Mouse (Mus musculus): Measurements from ENCODE around the gene Pigt. TPM values are rescaled to one million over a fixed set of nuclear protein-coding genes. Genes with fewer than 3 reads are reported as not detected.

The Pigt gene
- polyA plus RNA-seq, 1 experiment from 2014 or later, result 62.7 TPM

DNA sequence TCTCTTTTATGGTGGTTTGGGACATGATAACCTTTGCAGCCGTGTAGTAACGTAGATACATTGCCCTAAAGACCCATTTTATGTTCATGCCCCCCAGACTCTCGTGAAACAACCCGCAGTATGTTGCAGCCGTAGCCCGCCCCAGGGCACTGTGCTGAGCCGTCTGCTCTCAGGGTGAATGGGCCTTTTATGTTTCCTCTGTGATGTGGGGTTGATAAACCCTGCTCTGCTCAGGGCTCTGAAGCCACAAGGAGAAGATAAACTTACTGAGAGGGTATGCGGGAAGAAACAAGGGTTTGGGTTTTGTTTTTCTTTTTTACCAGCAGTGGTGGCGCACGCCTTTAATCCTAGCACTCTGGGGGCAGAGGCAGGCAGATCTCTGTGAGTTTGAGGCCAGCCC, 37.0 kb downstream of the Pigt start:
- 70% methylated on average over 10 of the region's 10 CpGs for WGBS
- Histone ChIP-seq H3K4me1 (replicated peaks) (no peaks in the 10 kb centered on the region), H3K36me3 (no peaks in the 10 kb centered on the region), H3K27ac (no peak overlapping the region), H3K4me3 (replicated peaks) (no peak overlapping the region), H3K9ac (no peak overlapping the region), H3K27me3 (replicated peaks) (no peaks in the 10 kb centered on the region), H3K4me2 (replicated peaks) (no peak overlapping the region), H3K9me3 (no peaks in the 10 kb centered on the region)
- ATAC-seq, result no peak

DNA sequence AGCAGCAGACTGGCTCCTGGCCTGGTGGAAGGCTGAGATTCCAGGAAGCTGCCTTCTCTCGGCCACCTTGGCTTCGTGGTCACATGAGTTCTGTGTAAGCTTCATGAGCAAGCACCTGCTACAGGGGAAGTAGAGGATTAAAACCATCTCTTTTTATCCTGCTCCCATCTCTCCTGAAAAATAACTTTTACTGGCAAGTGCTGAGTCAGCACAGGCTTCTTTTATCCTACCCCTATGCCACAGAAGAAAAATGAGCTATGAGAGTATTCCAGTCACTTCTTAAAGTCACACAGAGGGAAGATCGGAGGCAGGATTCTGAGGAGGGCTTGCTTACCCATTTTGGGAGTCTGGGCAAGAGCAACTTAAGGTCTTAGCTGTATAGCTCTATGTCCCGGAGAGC, 39.7 kb downstream of the Pigt start:
- ATAC-seq, result no peak
- Histone ChIP-seq H3K36me3 (no peaks in the 10 kb centered on the region), H3K27me3 (replicated peaks) (no peaks in the 10 kb centered on the region), H3K4me3 (replicated peaks) (no peak overlapping the region), H3K9ac (no peak overlapping the region), H3K4me2 (replicated peaks) (no peak overlapping the region), H3K27ac (no peak overlapping the region), H3K4me1 (replicated peaks) (0 out of 2 replicates have a peak, but pooled peaks cover 5% of the 10 kb centered on the region), H3K9me3 (no peaks in the 10 kb centered on the region)
- 72% methylated on average over 4 of the region's 4 CpGs for WGBS

DNA sequence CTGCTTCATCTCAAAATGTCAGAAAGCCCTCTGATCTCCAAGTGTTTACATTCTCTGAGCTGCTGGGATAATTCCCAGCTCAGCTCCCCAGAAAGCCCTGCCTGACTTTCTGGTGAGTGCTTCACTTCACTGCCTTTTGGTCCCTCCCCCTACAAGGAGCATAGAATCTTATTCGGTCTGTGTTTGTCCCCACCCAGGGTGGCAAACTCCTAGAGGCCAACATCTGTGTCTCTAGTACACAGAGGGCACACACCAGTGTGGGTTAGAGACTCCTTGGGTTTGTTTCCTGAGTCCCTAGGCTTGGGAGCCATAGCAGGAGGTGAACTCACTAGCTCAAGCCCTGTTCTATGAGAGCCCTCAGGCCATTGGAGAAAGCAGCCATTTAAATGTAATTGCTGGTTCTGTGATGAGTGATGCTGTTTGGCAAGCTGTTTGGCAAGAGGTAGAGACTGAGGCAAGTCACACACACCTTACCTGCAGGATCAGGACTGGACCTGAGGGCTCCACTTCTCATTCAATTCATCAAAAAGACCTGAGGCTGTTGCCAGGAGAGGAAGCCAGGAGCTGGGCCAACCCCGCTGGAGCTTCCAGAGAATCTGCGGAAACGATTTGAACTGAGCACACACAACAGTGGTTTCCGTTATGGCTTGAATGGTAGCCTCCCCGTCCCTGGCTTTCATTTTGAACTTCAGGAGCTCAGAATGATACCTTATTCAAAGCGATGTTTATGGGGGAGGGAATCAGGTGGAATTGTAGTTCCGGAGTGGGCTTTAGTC, 43.5 kb downstream of the Pigt start:
- WGBS, result 26% methylated on average over 8 of the region's 8 CpGs
- no peaks in the 10 kb centered on the region for H3K27me3 ChIP-seq (replicated peaks)
- no peak overlapping the region for H3K4me3 ChIP-seq (replicated peaks)
- H3K4me2 ChIP-seq (replicated peaks), result peak overlapping the region; percentile 2; the same call in 1 of the 2 replicates
- H3K4me1 ChIP-seq (replicated peaks), result 0 out of 2 replicates have a peak, but pooled peaks cover 8% of the 10 kb centered on the region
- ATAC-seq, result peak; percentile 61; the same call in 1 of the 2 replicates
- H3K36me3 ChIP-seq, result no peaks in the 10 kb centered on the region
- H3K9me3 ChIP-seq, result no peaks in the 10 kb centered on the region
- H3K9ac ChIP-seq, result no peak overlapping the region
- peak overlapping the region; percentile 77 for H3K27ac ChIP-seq

DNA sequence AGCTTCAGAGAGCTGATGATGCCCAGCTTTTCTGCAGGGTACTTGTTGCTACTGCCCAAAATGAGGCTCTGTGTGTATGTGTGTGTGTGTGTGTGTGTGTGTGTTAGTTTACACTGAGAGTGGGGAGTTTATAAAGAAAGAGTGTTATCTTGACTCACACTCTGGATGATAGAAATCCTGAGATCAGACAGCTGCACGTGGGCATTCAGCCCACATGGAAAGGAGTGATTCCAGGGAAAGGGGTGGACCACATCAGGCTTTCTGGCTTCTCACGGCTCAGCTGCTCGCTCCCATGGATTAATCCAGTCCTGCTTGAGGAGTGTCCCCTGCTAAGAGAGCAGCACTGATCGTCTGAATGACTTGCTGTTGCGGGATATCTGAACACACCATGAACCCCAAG, 44.8 kb downstream of the Pigt start:
- no peak overlapping the region for H3K4me3 ChIP-seq (replicated peaks)
- no peak for ATAC-seq
- H3K27ac ChIP-seq, result no peak overlapping the region
- H3K9me3 ChIP-seq, result no peaks in the 10 kb centered on the region
- 0 out of 2 replicates have a peak, but pooled peaks cover 8% of the 10 kb centered on the region for H3K4me1 ChIP-seq (replicated peaks)
- WGBS, result 56% methylated on average over 5 of the region's 5 CpGs
- H3K36me3 ChIP-seq, result no peaks in the 10 kb centered on the region
- H3K4me2 ChIP-seq (replicated peaks), result no peak overlapping the region
- H3K27me3 ChIP-seq (replicated peaks), result no peaks in the 10 kb centered on the region
- H3K9ac ChIP-seq, result no peak overlapping the region

- no peaks in the 10 kb centered on the region for H3K9me3 ChIP-seq
- WGBS, result 75% methylated on average over 7 of the region's 7 CpGs
- H3K27ac ChIP-seq, result no peak overlapping the region
- no peaks in the 10 kb centered on the region for H3K27me3 ChIP-seq (replicated peaks)
- H3K4me2 ChIP-seq (replicated peaks), result no peak overlapping the region
- no peaks in the 10 kb centered on the region for H3K36me3 ChIP-seq
- ATAC-seq, result no peak
- H3K4me1 ChIP-seq (replicated peaks), result 0 out of 2 replicates have a peak, but pooled peaks cover 8% of the 10 kb centered on the region
- no peak overlapping the region for H3K9ac ChIP-seq
- H3K4me3 ChIP-seq (replicated peaks), result no peak overlapping the region
These were observed 45.3 kb downstream of the Pigt start for GRCm38 (mm10) chr2:164542598-164542997.

DNA sequence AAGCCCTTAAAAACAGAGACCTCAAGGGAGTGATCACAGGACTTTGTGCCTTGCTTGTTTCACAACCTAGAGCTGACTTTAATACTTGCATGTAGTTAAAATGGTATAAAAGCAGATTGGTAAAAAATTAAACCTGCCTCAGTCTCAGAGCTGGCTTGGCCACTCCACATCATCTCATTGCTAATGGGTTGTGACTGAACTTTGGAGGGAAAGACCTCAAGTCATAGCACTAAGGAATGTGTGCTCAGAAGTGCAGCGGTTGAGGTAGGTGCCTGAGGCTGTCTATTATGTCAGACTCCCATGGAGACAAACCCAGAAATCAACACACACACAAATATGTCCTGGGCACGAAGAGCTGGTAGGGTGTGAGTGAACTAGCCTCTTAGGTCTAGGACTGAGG, 46.4 kb downstream of the Pigt start:
- H3K4me2 ChIP-seq (replicated peaks), result no peak overlapping the region
- H3K27me3 ChIP-seq (replicated peaks), result no peaks in the 10 kb centered on the region
- ATAC-seq, result no peak
- no peak overlapping the region for H3K27ac ChIP-seq
- no peak overlapping the region for H3K4me3 ChIP-seq (replicated peaks)
- H3K9me3 ChIP-seq, result no peaks in the 10 kb centered on the region
- 70% methylated on average over 2 of the region's 2 CpGs for WGBS
- no peak overlapping the region for H3K9ac ChIP-seq
- H3K4me1 ChIP-seq (replicated peaks), result 0 out of 2 replicates have a peak, but pooled peaks cover 8% of the 10 kb centered on the region
- H3K36me3 ChIP-seq, result no peaks in the 10 kb centered on the region

DNA sequence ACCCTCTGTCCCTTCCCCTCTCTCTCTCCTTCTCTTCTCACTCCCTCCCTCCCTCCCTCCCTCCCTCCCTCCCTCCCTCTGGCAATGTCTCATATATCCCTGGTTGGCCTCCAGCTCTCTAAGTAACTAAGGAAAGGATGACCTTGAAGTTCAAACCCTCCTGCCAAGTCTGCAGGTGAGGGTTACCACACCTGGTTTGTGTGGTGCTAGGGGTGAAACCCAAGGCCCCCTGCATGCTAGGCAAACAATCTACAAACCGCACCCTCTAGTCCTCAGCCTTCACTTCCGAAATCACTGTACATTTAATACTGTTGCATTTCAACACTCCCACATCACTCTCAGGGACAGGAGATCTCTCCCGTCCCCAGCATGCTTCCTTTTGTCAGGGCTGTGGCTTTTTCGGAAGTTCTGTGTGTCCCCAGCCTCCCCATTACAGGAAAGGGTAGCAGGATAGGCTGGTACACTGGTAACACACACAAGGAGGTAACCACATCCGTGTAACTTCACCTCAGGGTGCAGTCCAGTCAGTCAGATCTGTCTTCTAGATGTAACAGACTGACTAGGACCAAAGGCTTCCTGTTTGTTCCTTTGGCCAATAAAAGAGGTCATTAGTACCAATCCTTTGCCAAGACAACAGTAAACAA, 47.3 kb downstream of the Pigt start:
- Histone ChIP-seq H3K4me3 (replicated peaks) (no peak overlapping the region), H3K27ac (no peak overlapping the region), H3K9ac (no peak overlapping the region), H3K4me2 (replicated peaks) (no peak overlapping the region), H3K9me3 (no peaks in the 10 kb centered on the region), H3K4me1 (replicated peaks) (0 out of 2 replicates have a peak, but pooled peaks cover 8% of the 10 kb centered on the region), H3K36me3 (no peaks in the 10 kb centered on the region), H3K27me3 (replicated peaks) (no peaks in the 10 kb centered on the region)
- 0 out of 2 replicates have a peak, but pooled peaks have one; percentile 34 for ATAC-seq
- WGBS, result 37% methylated on average over 5 of the region's 5 CpGs

- Histone ChIP-seq H3K4me2 (replicated peaks) (no peak overlapping the region), H3K27me3 (replicated peaks) (no peaks in the 10 kb centered on the region), H3K36me3 (no peaks in the 10 kb centered on the region), H3K9me3 (no peaks in the 10 kb centered on the region), H3K4me3 (replicated peaks) (no peak overlapping the region), H3K27ac (no peak overlapping the region), H3K4me1 (replicated peaks) (0 out of 2 replicates have a peak, but pooled peaks cover 7% of the 10 kb centered on the region), H3K9ac (no peak overlapping the region)
- WGBS, result 32% methylated on average over 4 of the region's 4 CpGs
- ATAC-seq, result no peak
These were observed 52.0 kb downstream of the Pigt start for GRCm38 (mm10) chr2:164549338-164549737.

GRCm38 (mm10) chr2:164549963-164550894, 52.9 kb downstream of the Pigt start:
- H3K27ac ChIP-seq, result no peak overlapping the region
- H3K9me3 ChIP-seq, result no peaks in the 10 kb centered on the region
- no peaks in the 10 kb centered on the region for H3K36me3 ChIP-seq
- no peak overlapping the region for H3K4me3 ChIP-seq (replicated peaks)
- H3K9ac ChIP-seq, result no peak overlapping the region
- no peak overlapping the region for H3K4me2 ChIP-seq (replicated peaks)
- H3K4me1 ChIP-seq (replicated peaks), result 0 out of 2 replicates have a peak, but pooled peaks cover 4% of the 10 kb centered on the region
- no peaks in the 10 kb centered on the region for H3K27me3 ChIP-seq (replicated peaks)
- WGBS, result 34% methylated on average over 10 of the region's 10 CpGs
- ATAC-seq, result no peak

DNA sequence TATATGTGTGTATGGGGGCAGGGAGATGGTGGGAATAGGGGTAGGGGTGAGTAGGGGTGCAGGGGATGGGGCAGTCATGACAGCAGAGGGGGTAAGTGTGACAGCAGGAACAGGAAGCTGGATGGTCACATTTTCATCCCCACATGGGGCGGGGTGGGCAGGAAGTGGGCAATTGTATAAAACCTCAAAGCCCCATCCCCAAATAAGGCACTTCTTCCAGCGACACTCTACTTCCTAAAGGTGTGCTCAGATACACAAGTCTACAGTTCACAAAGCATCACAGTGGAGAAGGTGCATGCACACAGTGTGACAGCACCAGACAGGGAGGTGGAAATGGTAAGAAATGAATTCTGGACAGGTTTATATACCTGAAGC, 53.6 kb downstream of the Pigt start:
- ATAC-seq, result no peak
- no peak overlapping the region for H3K9ac ChIP-seq

DNA sequence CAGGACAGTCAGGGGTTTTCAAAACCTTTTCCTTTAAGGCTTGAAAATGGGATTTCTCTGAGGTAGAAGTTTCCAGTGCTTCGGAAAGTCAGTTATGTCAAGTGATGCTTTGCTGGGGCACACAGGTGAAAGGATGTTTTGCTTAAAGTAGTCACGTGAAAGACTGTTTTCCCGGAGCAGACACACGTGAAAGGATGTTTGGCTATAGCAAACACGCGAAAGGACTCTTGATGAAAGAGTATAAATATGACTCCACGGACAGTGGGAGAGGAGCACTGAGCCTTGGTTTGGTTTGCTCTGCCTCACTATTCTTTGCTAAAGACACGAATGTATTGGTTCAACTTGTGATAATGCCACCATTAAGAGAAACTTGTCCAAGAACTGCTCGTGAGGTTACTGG, 54.2 kb downstream of the Pigt start:
- Histone ChIP-seq H3K36me3 (no peaks in the 10 kb centered on the region), H3K4me1 (replicated peaks) (0 out of 2 replicates have a peak, but pooled peaks cover 4% of the 10 kb centered on the region), H3K9me3 (no peaks in the 10 kb centered on the region), H3K4me3 (replicated peaks) (no peak overlapping the region), H3K4me2 (replicated peaks) (no peak overlapping the region), H3K27ac (no peak overlapping the region), H3K9ac (no peak overlapping the region), H3K27me3 (replicated peaks) (no peaks in the 10 kb centered on the region)
- ATAC-seq, result no peak
- 85% methylated on average over 9 of the region's 9 CpGs for WGBS

More for the DNA sequence above, 53.6 kb downstream of the Pigt start:
- Histone ChIP-seq H3K27ac (no peak overlapping the region), H3K9me3 (no peaks in the 10 kb centered on the region), H3K4me1 (replicated peaks) (0 out of 2 replicates have a peak, but pooled peaks cover 4% of the 10 kb centered on the region), H3K4me3 (replicated peaks) (no peak overlapping the region), H3K27me3 (replicated peaks) (no peaks in the 10 kb centered on the region), H3K36me3 (no peaks in the 10 kb centered on the region), H3K4me2 (replicated peaks) (no peak overlapping the region)
- 76% methylated on average over 2 of the region's 2 CpGs for WGBS

Data from intestine, embryonic 15.5 days (tissue).